Mouse (Mus musculus): ENCODE data around the gene Smap2. TPM values are rescaled to one million over a fixed set of nuclear protein-coding genes. Genes with fewer than 3 reads are reported as not detected.
"Not testable (repeated sequence)": the region's sequence is repeated elsewhere in the genome, so short reads cannot be mapped to it uniquely, and the experiment has no call there.

The Smap2 gene
- 10 to 100 TPM; 44.2 to 49.6 TPM for total RNA-seq (2021)
- 26.7 and 32.2 TPM in 2 replicates for polyA plus RNA-seq (2012; rRNA removed)
- long read RNA-seq, transcript Smap2-201 (10 exons, 2,905 nt), result major isoform, 55 of 66 reads
- long read RNA-seq, partial matches to known transcripts, result 8 of 66 reads
- long read RNA-seq, other reads (novel, unspliced or antisense), result 3 of 66 reads

DNA sequence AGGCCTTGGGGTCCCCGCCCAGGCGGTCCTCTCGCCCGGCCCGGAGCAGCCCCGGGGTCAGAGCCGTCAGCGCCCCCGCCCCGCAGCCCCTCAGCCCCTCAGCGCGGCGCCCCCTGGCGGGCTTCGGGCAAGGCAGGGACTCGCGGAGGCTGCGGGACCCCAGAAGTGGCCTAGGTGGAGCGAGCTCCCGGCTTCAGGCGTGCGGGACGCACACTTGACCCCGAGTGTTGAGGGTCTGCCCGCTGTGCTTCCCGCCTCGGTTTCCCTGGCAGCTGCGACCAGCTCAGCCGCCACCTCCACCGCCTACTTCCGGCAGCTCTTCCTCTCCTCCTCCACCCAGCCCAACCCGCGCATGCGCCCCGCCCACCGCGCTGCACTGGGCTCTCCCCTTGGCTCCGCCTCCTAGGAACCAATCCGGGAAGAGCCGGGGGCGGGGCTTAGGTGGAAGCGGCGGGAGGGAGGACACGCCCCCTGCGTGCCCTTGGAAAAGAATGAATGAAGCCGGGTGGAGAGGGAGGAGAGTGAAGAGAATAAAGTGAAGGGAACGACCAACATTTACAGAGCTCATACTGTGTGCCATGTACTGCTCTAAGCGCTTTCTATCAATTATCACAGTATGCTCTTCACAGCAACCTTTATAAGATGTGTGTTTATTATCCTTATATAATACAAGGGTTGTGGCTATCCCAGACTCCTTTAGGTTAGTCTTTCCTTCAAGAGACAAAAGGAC lies at the start of gene Smap2:
Gene Smap2, minus strand, starts transcription at position 320 of the 730 bp plus-strand sequence.
- Histone ChIP-seq H3K36me3 (ENCODE audit: control insufficient read depth, insufficient read depth, low read length) (0 out of 2 replicates have a peak, but pooled peaks cover 3% of the 10 kb centered on the region), H3K27me3 (ENCODE audit: control insufficient read depth, insufficient read depth, low read length) (no peaks in the 10 kb centered on the region), H3K4me3 (peak within 1 kb of the TSS; percentile 79), H3K9ac (ENCODE audit: low read depth, low read length) (peak within 1 kb of the TSS; percentile 76), H3K27ac (peak within 1 kb of the TSS; percentile 94), H3K4me1 (ENCODE audit: control insufficient read depth, insufficient read depth, low read length) (peaks cover 1% of the 10 kb centered on the region; the same call in 1 of the 2 replicates), H3K79me2 (replicated peaks; ENCODE audit: control insufficient read depth, insufficient read depth, low read length) (peaks cover 3% of the 10 kb centered on the region)
- DNase-seq, result peak; percentile 99
- under 1% methylated on average over 42 of the region's 48 CpGs for WGBS
- TF ChIP-seq POLR2A (IDR thresholded peaks at IDR 0.05; ENCODE audit: insufficient read depth, low read depth, low read length) (peak; percentile 85), EP300 (IDR thresholded peaks at IDR 0.05; ENCODE audit: insufficient read depth, low read depth, low read length) (0 out of 2 replicates have a peak, but pooled peaks have one; percentile 37), CTCF (IDR thresholded peaks at IDR 0.05) (peak; percentile 87)
- intact Hi-C loops (cut with DNase I), result loop anchor here (5.0 to 10.0 kb wide), 3 partner anchors 80 to 1868 kb away; partner anchors contain the start of genes Cap1, Rlf and Zmpste24

DNA sequence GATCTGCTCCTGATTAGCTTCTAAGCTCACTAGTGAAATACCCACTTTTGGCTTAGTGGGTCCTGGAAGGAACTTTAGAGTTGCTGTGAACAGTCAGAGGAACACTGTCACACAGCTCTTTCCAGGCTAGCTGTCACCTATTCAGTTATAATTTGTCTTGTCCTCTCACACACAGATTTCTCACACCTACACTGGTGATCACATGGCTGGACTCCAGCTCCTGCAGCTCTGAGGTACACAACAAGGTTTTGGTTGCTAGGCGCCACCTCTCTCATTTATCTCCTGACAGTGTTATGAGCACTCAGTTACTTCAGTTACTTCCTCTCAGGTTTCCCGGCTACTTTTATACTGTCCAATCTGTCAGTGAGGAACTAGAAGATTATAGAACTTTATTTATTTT lies 48.3 kb upstream of the Smap2 start:
- TF ChIP-seq POLR2A (IDR thresholded peaks at IDR 0.05; ENCODE audit: insufficient read depth, low read depth, low read length) (no peak), CTCF (IDR thresholded peaks at IDR 0.05) (no peak), EP300 (IDR thresholded peaks at IDR 0.05; ENCODE audit: insufficient read depth, low read depth, low read length) (no peak)
- Histone ChIP-seq H3K9ac (ENCODE audit: low read depth, low read length) (no peak overlapping the region), H3K4me1 (ENCODE audit: control insufficient read depth, insufficient read depth, low read length) (no peaks in the 10 kb centered on the region), H3K27ac (no peak overlapping the region), H3K36me3 (ENCODE audit: control insufficient read depth, insufficient read depth, low read length) (no peaks in the 10 kb centered on the region; the same call in 1 of the 2 replicates), H3K79me2 (replicated peaks; ENCODE audit: control insufficient read depth, insufficient read depth, low read length) (no peaks in the 10 kb centered on the region), H3K4me3 (no peak overlapping the region), H3K27me3 (ENCODE audit: control insufficient read depth, insufficient read depth, low read length) (no peaks in the 10 kb centered on the region)
- WGBS, result 65% methylated on average over 2 of the region's 2 CpGs
- intact Hi-C loops (cut with DNase I), result no loop called here
- DNase-seq, result no peak

DNA sequence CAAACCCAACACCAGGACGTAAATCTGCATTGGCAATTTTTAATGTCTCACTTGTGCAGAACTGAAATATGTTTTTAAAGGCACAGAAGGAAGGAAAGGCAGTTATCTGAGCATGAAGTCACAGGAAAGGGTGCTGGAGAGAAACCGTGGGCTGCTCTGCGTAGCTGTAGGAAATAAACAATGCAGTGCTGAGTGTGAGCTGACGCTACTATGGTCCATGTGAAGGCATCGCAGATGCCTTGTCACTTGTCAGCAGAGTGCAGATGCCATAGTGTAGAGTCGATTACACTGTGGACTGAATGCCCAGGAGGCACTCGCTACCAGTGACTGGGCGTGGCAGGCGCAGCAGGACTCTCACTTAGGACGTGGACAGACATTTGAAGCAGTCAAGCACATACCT lies 42.2 kb upstream of the Smap2 start:
- H3K4me3 ChIP-seq; H3K4me1 ChIP-seq (ENCODE audit: control insufficient read depth, insufficient read depth, low read length); H3K79me2 ChIP-seq (replicated peaks; ENCODE audit: control insufficient read depth, insufficient read depth, low read length); DNase-seq; intact Hi-C loops (cut with DNase I); H3K27me3 ChIP-seq (ENCODE audit: control insufficient read depth, insufficient read depth, low read length); H3K27ac ChIP-seq; H3K36me3 ChIP-seq (ENCODE audit: control insufficient read depth, insufficient read depth, low read length); H3K9ac ChIP-seq (ENCODE audit: low read depth, low read length): not testable (repeated sequence)
- WGBS, result 60% methylated on average over 10 of the region's 10 CpGs

DNA sequence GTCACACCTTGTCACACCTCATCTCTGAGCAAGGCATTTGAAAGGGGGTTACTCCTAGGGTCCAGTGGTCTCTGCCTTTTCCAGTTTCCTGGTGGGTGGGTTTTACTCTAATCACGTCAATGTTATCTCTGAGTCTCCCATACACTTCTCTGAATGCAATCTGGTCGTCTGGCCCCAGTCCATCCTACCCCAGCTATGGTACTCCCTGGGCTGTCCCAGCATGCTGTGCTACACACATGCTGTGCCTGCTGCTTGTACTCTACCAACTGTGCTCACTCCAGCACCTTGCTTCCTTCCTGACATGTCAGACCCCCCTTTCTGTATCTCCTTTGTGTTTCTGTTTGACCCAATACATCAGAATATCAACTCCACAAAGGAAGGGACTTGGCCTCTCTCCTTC lies 40.0 kb upstream of the Smap2 start:
- WGBS, result 49% methylated on average over 2 of the region's 2 CpGs
- no peak overlapping the region for H3K4me3 ChIP-seq
- DNase-seq, result no peak
- no peaks in the 10 kb centered on the region for H3K4me1 ChIP-seq (ENCODE audit: control insufficient read depth, insufficient read depth, low read length)
- no peaks in the 10 kb centered on the region; the same call in 1 of the 2 replicates for H3K27me3 ChIP-seq (ENCODE audit: control insufficient read depth, insufficient read depth, low read length)
- no peak for TF ChIP-seq POLR2A (IDR thresholded peaks at IDR 0.05; ENCODE audit: insufficient read depth, low read depth, low read length)
- TF ChIP-seq EP300 (IDR thresholded peaks at IDR 0.05; ENCODE audit: insufficient read depth, low read depth, low read length), result no peak
- no peak for TF ChIP-seq CTCF (IDR thresholded peaks at IDR 0.05)
- no peaks in the 10 kb centered on the region for H3K79me2 ChIP-seq (replicated peaks; ENCODE audit: control insufficient read depth, insufficient read depth, low read length)
- intact Hi-C loops (cut with DNase I), result no loop called here
- no peak overlapping the region for H3K9ac ChIP-seq (ENCODE audit: low read depth, low read length)
- H3K27ac ChIP-seq, result no peak overlapping the region
- no peaks in the 10 kb centered on the region; the same call in 1 of the 2 replicates for H3K36me3 ChIP-seq (ENCODE audit: control insufficient read depth, insufficient read depth, low read length)

DNA sequence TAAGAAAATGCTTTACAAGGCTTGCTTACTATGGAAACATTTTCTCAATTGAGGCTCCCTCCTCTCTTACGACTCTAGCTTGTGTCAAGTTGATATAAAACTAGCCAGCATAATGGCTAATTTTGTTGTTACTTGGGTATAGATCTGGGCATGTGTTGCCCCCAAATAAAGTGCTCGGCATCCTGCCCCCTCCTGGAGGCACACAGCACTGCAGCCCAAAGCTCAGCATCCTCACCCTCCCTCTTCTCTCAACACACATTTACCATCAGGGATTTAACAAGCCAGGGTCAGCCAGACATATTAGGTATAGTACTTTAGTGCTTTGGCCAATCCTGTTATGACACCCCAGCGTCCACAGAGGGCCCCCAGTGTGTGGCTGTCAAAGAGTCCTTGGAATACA lies 39.3 kb upstream of the Smap2 start:
- no peak for DNase-seq
- H3K27me3 ChIP-seq (ENCODE audit: control insufficient read depth, insufficient read depth, low read length), result no peaks in the 10 kb centered on the region; the same call in 1 of the 2 replicates
- TF ChIP-seq CTCF (IDR thresholded peaks at IDR 0.05) (peak; percentile 73), EP300 (IDR thresholded peaks at IDR 0.05; ENCODE audit: insufficient read depth, low read depth, low read length) (no peak), POLR2A (IDR thresholded peaks at IDR 0.05; ENCODE audit: insufficient read depth, low read depth, low read length) (no peak)
- no peaks in the 10 kb centered on the region for H3K4me1 ChIP-seq (ENCODE audit: control insufficient read depth, insufficient read depth, low read length)
- WGBS, result 52% methylated on average over 3 of the region's 3 CpGs
- no peak overlapping the region for H3K9ac ChIP-seq (ENCODE audit: low read depth, low read length)
- H3K27ac ChIP-seq, result no peak overlapping the region
- H3K79me2 ChIP-seq (replicated peaks; ENCODE audit: control insufficient read depth, insufficient read depth, low read length), result no peaks in the 10 kb centered on the region
- intact Hi-C loops (cut with DNase I), result no loop called here
- no peaks in the 10 kb centered on the region; the same call in 1 of the 2 replicates for H3K36me3 ChIP-seq (ENCODE audit: control insufficient read depth, insufficient read depth, low read length)
- H3K4me3 ChIP-seq, result no peak overlapping the region

Measured in heart, adult 2 months (tissue).